Mouse (Mus musculus): ENCODE measurements around the gene Cep63. TPM values are rescaled to one million over a fixed set of nuclear protein-coding genes. Genes with fewer than 3 reads are reported as not detected.

Gene Cep63
- total RNA-seq (2023): 25.6 and 51.3 TPM in 2 replicates

GRCm38 (mm10) chr9:102625983-102626838, at the start of gene Cep63, which contains the start of gene Anapc13:
Gene Cep63, minus strand, starts transcription at chr9:102626534.
Gene Anapc13, plus strand, starts transcription at chr9:102626296.

Other genes starting within 250 kb of the Cep63 start
- gene Ky, start 120.8 kb downstream of the Cep63 start, total RNA-seq (2023): not detected in 2 replicates
- 49.0 and 83.9 TPM in 2 replicates for gene Anapc13, start 238 bp downstream of the Cep63 start, total RNA-seq (2023)
- 7.5 and 11.5 TPM in 2 replicates for gene Amotl2, start 90.1 kb upstream of the Cep63 start, total RNA-seq (2023)
- 0.32 TPM in 1 of 2 replicates, not detected in the other for gene Ryk, start 208.4 kb upstream of the Cep63 start, total RNA-seq (2023)

Measured in neutrophil, adult 65 days (primary cell).